Mouse (Mus musculus) thymus, postnatal 14 days (tissue): ENCODE measurements at regions not wholly inside any gene's neighbourhood (a gene's known extent, or its start where the extent isn't known, plus 50 kb on each side); places are given as distances from the start of the nearest gene placed in this dataset.
"Not testable (repeated sequence)": the region's sequence is repeated elsewhere in the genome, so short reads cannot be mapped to it uniquely, and the experiment has no call there.

Source experiments
- DNase-seq: peaks from one replicate; pipeline ENCODE4 v3.0.0; 2021

- DNase-seq = no peak
These were observed 415.6 kb upstream of the Zfp507 start for GRCm38 (mm10) chr7:36218386-36218785.

DNA sequence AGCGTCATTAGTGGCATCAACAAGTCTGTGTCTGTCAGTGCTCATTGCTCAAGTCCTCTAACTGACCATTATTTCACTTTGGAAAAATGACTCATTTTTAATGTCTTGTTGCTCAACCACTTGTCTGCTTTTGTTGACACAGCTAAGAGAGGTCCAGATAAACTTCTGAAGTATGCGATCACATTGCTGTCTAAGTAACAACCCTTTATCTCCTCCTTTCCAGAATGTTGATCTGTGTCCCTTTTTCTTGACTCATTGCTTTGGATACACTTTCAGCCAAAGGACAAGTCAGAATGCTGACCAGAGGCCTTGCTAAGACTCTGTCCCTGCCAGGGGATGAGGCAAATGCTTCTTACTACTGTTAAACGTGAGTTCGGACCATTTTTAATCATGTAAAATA is 407.2 kb upstream of the Zfp507 start:
- DNase-seq = no peak

GRCm38 (mm10) chr7:36207525-36208260 is 404.9 kb upstream of the Zfp507 start:
- DNase-seq = no peak

DNA sequence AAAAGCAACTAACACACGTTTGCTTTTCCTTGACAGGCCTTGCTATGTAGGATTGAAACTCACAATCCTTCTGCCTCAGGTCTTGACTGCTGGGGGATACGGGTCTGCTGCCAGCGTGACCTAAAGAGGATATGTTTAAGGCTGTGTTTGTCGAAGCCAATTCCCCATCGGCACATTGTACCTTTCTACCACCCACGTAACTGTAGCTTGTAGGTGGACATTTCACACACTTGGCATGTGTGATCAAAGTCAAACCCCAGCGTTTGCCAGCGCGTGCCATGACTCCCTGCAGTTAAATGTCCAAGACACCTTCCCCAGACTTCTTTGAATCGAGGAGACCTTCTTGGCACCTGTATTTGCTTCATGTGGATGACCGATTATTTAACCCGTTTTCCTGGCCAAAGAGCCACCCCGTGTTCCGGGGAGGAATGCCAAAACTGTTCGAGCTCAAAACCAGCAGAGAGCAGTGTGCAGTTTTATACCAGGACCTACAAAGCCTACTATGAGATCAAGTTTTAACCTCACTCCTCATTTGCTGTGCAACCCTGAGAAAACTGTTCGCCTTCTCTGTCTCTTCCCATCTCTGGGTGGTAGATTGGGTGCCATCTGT is 395.4 kb upstream of the Zfp507 start:
- no peak for DNase-seq

GRCm38 (mm10) chr7:36196154-36196720 is 393.4 kb upstream of the Zfp507 start:
- DNase-seq = no peak

DNA sequence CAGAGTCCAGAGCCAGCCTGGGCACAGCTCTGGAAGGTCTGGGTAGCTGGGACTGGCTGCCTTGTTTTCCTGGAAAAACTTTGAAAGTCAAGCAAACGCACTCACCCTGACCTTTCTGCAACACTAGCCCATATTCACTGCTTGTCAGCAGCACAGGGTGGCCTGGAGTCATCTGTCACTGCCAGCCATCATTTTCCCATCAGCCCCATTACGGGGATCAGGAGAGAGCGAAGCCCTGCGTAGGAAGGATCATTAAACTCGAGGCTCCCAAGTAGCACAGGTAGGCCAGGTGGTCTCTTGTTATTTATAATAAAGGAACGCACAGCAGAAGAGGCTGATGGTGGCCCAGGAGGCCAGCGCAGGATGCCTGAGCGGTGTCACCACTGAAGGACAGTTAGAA is 389.8 kb upstream of the Zfp507 start:
- no peak for DNase-seq

DNA sequence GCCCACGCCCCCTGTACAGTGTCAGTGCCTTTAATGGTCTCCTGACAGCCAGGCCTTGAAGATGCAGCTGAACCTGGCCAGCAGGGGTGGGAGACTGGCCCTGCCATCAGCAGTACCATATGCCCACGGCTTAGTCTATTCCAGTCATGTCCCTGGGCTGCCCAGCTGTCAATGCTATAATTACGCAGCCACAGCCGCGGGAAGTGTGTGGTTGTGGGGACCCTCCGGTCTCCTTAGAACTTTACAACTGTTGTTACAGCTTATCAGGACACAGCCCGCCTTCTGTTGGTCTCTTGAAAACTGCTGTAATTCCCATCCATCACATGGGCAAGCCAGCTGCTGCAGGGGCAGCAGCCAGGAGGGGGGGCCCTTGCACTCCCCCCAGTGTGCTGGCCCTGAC is 375.1 kb upstream of the Zfp507 start:
- no peak for DNase-seq

GRCm38 (mm10) chr7:36175296-36175695 is 372.5 kb upstream of the Zfp507 start:
- DNase-seq = no peak

- not testable (repeated sequence) for DNase-seq
These were observed 369.7 kb upstream of the Zfp507 start for GRCm38 (mm10) chr7:36172511-36172910.

DNA sequence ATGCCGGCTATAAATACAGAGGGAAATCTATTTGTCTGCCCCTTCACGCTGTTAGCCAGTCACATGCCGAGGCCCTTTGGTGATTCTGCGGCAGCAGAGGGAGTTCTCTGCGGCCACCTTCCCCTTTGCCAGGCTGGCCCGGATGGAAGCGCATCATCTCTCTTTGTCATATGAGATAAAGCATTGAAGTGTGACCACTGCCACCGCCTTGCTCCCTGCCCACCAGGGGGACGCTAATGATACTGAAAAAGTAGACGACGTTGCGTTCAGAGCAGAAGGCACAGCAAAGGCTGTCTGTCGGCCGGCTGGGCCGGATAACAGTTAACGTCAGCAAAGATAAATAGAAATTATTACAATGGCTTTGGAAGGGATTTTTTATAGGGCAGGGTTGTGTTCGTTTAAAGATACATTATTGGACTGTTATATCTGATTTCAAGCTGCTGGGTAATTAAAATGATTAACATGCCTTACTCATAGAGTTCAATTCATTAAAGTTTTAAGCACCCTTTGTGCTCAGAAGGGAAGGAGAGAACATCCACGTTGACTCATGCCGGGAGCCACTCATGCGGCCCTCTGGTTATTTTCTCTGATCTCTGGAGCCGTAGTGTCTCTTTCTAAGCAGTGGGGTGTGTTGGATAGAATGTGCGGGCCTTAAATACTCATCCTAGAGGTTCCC is 354.6 kb upstream of the Zfp507 start:
- DNase-seq = no peak

- no peak for DNase-seq
These were observed 353.8 kb upstream of the Zfp507 start for GRCm38 (mm10) chr7:36156595-36156994.

- no peak for DNase-seq
These were observed 352.8 kb upstream of the Zfp507 start for GRCm38 (mm10) chr7:36155576-36155975.

DNA sequence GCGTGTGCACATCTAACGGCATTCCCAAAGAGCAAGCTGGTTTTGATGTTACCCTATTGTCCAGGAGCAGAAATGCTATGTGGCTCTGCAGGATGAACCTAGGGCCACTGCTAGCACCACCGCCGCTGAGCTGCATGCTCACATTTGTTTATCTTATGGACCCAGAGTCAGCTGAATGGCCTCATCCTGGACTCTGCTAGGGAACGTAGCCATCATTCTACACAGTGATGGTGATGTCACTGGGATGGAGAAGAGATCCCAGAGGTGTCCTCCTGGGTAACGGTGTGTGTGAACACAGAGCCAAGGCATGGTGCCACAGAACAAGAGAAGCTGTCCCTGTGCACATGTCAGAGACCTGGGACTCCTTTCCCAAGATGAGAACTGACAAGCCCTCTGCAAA is 352.4 kb upstream of the Zfp507 start:
- DNase-seq = no peak

- DNase-seq = no peak
These were observed 348.2 kb upstream of the Zfp507 start for GRCm38 (mm10) chr7:36150871-36151560.

- no peak for DNase-seq
These were observed 333.8 kb upstream of the Zfp507 start for GRCm38 (mm10) chr7:36136571-36136970.

DNA sequence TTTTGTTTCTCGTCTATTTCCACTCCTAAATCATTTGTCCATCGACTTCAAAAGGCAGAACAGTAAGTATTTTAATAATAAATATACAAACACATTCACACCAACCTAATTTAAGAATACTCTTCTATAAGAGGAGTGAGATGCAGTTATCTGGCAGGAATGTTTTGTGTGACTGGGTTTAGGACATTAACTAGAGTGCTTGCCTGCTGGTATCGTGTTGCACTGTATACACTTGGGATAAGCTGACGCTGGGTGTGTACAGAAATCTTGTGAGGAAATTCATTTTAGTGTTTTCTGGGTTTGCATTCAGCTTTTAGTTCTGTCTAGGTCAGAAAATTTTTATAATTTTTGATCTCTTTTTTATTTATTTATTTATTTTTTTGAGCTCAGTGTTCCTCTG is 331.8 kb upstream of the Zfp507 start:
- DNase-seq = no peak

- no peak for DNase-seq
These were observed 330.9 kb upstream of the Zfp507 start for GRCm38 (mm10) chr7:36133658-36134143.

DNA sequence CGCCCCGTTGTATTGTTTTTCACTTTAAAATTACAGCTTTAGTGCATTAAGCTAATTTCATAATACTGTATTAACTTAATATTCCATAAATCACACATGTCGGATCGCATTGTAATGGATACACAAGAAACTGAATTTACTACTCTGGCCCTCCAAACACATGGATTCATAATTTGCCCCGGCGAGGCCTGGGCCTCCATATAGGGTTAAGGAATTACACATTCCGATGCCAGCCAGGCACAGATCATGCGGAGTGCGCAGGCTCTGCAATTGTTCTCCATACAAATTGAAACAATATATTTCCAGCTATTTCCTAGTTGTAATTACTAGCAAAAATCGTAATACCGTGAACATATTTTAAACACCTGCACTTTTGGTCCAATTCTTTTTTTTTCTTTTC is 330.2 kb upstream of the Zfp507 start:
- no peak for DNase-seq

DNA sequence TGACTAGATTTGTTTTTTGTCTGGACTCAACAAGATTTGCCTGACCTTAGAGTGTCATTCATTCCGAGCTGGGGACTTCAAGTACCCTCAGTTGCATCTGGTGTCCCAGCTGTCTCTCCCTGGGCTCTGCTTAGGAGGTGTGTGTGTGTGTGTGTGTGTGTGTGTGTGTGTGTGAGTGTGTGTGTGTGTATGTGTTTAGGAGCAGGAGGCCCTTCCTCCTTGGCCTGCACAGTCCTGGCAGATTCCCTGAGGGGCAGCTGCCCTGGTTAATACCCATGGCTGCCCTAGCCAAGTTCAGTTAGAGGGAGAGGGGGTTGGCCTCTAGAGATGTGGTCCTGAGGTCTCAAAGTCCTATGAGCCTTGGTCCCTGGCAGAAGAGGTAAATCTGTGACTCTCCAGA is 329.8 kb upstream of the Zfp507 start:
- no peak for DNase-seq

- DNase-seq = no peak
These were observed 294.3 kb upstream of the Zfp507 start for GRCm38 (mm10) chr7:36097054-36097453.

DNA sequence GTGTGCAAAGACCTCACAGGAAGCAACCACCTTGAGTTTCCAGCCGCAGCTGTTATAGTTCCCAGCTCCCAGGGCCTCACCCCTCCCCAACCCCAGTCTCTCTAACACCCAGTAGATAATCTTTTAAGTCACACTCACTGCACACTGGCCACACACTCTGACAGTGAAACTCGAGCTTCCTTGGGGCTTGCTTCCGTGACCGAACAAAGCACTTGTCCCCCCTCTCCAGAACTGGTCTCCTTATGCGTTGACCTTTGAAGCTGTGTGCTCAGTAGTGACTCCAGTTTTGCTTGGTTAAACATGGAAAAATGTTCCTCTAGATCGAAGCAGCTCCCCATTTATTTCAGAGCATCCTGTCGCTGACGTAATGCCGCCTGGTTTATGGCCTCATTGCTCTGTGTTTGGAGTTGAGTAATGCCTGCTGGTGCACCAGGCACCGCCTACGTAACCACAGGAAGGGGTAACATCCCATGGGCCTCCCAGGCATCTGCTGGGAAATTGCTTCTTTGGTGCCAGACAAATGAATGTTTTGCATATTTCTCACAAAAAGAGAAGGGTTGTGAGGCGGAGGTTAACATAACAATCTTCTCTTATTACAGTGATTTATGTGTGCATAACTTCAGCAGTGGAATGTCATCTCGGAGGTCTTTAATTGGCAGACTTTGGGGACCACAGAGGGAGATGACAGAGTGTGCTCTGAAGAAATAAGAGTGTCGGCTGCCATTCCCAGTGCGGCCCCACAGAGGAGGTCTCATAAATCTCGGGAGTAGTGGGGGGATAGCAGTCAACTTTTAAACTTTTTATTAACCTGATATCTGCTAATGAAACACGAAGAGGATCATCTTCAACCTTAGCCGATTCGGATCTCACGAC is 292.7 kb upstream of the Zfp507 start:
- DNase-seq = no peak

- DNase-seq = no peak
These were observed 288.3 kb upstream of the Zfp507 start for GRCm38 (mm10) chr7:36091132-36091531.
